Mouse (Mus musculus): ENCODE measurements around the gene Inpp5a.
A peak's percentile ranks its signal among the peaks of the same experiment; 100 is the strongest.

Inpp5a gene

DNA sequence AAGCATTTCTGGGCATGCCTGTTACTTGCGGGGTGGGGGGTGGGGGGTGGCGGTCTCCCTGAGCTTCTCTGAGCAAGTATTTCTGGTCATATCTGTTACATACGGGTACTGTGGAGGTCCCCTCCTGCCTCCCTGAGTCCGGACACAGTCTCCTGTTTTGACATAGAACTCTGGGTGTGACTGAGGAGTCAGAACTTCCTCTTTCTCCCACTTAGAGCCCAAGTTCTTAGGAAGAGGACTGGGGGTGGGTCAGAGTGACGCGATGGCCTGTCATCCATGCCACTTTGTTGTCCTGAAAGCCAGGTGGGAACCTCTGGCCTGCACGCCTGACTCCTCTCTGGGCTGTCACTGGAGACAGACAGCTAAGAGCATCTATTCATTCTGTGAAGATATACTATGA lies 11.5 kb upstream of the Inpp5a start:
- DNase-seq, result no peak

DNA sequence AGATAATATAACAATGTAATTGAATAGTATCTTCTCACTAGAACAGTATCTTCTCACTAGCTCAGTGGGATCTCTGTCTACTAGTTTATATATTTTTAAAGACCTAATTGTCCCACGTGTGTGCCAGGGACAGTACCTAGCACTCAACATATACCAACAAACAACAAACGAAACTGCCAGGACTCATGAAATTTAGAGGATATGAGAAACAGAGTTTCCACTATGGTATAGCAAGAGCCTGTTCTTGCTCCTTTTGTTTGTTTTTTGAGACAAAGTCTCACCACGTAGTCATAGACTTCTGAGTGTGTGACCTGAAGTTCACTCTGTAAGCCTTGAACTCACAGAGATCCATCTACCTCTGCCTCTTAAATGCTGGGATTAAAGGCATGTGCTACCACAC lies 10.6 kb upstream of the Inpp5a start:
- no peak for DNase-seq

DNA sequence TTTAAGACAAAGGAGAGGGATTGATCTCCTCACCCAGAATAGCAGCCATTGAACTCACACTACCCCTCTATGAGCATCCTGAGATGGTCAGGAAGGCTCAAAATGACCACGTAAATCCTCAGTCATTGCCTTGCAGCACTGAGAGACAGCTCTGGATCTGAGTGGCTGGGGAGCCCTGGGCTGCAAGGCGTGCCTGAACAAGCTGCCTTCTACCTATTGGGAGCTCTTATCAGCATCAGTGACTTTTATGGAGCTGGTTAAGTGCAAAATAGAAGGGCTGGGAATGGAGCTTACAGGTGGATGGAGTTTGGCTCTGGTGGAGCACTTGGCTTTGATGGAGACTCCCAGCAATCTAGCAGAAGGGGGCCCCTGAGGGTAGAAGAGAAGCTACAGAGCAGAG lies 9.2 kb upstream of the Inpp5a start:
- no peak for DNase-seq

DNA sequence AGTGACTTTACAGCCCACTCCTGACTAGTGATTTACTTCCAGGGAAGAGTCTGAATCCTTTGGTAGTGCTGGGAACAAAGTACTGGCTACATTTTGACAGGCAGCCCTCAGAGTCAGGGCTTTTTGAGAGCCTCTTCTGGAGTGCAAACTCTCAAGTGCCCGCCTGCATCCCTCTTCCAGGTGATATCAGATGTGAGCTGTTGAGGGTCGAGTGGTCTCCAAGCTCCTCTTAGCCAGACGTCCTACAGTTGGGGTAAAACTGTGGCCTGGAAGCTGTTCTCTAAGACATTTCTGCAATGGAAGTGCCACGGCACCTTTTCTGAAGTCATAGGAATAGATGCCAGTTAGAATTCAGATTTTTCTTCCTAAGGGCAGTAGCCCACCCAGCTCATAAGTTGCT lies 8.7 kb upstream of the Inpp5a start:
- no peak for DNase-seq

DNA sequence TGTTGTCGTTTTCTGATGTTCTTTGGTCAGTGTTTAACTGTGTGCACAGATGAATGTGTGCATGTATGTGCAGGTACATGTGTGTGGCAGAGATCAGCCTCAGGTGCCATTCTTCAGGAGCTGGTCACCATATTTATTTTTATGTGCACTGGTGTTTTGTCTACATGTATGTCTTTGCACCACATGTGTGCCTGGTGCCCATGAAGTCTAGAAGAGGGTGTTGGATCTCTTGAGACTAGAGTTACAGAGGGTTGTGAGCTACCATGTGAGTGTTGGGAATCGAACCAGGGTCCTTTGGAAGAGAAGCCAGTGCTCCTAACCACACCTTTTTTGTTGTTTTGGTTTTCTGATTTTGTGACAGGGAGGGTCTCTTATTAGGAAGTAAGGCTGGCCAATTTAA lies 7.0 kb upstream of the Inpp5a start:
- DNase-seq, result no peak

DNA sequence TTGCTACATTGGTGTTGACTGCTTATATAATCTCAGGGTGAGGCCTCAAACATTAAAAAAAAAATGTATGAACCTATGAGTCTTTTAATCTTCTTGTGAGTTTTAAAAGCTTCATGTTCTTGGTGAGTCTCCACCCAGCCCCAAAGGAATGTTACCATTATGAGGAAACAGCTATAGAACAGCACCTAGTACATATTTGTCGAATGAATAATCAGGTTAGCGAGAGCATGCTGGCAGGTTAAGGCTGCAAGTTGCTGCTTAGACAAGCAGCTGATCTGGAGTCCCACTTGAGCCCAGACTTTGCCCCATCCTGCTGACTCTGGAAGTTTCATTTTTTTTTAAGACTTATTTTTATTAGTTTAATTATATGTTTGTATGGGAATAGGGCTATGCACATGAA lies 6.1 kb upstream of the Inpp5a start:
- DNase-seq, result no peak

DNA sequence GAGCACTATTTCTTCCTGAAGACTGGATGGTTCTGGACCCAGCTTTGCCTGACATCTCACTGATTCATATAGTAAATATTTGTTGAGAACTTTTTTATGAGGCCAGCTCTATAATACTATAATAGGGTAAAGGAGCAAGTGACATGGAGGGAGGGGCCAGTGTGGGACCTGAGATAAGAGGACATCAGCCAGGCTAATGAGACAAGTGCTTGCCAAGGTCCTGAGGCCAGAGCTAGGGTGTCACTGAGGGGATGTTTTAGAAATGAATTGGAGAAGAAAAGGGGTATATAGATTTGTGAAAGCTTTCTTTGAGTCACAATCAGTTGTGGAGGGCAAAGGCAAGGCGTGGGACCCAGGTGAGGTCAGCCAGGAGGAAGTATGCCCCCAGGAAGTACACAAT lies 4.4 kb upstream of the Inpp5a start:
- DNase-seq, result no peak

DNA sequence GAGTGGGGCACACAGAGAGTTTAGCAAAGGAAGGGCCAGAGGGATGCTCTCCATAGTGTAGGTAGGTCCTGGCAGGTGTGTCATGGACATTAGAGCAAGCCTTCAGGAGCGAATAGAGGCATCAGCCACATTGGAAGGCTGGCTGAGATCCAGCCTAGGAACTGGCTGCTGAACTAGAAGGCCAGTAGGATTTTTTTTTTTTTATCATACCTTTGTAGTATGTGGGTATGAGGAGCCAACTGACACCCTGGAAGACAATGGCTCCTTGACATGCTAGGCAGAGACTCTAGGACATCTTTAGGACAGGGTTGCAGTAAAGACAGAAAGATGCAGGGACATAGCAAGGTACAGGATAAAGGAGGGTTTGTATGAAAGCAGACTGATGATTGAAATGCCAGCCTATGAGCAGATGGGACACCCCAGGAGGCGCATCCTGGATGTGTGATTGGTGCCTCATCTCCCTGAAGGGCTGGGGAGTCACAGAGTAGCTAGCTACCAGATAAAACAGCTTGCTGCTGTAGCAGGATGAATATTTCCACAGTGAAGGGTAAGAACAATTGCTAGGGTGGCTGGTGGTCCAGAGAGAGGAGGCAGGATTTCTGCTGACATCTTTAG lies 3.9 kb upstream of the Inpp5a start:
- peak; percentile 81 to 85 for DNase-seq

DNA sequence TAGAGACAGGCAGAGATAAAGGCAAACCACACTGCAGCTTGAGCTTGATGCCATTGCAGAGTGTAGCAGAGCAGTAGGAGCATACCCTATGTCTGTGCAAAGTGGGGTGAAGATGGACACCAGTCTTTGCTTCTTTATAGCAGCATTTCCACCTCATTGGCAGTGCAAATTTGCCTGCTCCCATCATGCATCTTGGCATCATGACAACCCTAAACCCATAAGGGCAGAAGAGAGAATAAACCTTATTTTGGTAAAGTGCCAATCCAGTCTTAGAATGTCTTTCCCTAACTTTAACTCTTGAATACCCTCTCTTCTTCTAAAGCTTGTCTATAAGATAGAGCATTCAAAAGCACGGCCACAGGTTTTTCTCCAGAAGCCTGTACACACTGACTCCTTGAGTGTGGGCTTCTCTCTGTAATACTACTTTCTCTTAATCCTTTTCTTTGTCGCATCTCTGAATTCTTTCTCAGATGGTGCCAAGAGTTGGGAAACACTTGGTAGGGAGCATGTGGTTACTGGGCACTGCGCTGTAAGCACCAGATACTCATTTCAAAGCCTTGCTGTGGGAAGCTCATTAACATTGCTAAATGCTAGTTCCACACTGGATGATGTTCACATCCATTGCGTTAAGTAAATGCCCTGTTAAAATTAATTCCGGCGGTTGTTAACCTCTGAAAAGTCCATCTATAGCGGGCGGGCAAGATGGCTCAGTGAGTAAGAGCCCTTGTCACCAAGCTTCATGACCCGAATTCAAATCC lies 1.8 kb upstream of the Inpp5a start:
- DNase-seq, result peak in 1 of 2 experiments; percentile 17

DNA sequence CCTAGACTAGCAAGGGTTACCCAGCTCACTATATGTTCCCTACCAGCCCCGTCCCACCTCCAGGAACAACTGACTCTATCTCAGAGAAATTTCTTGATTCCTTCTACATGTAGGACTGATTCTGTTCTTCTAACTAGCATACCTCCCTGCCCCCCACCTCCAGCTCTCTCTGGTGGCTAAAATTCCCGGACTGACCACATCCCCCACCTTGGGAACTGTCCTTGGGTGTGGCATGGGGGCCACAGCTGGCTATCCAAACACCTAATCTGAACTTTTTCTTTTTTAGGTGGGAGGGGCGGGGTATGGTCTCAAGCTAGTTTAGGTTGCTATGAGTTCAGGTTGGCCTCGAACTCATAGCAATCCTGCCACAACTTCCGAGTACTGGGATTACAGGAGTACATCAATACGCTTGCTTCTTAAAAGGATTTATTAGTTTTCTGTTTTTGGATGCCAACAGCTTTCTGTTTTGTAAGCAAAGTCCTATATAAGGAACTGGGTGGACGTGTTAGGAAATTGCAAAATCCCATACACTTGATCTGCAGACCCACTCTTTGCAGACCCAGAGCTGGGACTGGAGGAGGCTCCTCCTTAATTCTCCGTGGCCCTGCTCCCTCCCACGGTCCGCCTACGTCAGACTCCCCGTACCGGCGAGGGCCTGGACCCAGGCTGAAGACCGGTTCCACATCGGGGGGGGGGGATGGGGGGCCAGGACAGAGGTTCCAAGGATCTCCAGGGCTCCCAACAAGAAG lies 814 bp upstream of the Inpp5a start:
- DNase-seq, result peak; percentile 22 to 47

DNA sequence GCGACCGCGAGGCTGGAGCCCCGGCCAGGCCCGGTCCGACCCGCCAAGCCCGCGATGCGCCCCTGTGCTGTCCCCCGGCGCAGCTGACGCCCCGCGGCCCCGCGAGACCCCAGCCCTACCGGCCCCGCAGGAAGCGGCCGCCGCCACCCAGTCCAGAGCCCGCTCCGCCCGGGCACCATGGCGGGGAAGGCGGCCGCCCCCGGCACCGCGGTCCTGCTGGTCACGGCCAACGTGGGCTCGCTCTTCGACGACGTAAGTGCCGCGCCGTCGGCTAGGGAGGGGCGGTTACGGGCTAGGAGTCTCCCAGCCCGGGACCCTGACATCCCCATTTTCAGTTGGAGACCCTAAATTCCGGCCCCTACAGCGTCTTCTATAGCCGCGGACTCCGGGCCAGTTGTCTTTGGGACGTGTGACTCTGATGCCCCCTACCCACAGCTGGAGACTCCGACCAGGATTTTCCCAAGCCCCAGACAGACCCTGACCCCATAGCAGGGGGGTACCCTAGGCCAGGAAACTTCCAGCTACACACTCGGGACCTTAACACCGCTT lies 378 bp downstream of the Inpp5a start:
- no peak for DNase-seq

DNA sequence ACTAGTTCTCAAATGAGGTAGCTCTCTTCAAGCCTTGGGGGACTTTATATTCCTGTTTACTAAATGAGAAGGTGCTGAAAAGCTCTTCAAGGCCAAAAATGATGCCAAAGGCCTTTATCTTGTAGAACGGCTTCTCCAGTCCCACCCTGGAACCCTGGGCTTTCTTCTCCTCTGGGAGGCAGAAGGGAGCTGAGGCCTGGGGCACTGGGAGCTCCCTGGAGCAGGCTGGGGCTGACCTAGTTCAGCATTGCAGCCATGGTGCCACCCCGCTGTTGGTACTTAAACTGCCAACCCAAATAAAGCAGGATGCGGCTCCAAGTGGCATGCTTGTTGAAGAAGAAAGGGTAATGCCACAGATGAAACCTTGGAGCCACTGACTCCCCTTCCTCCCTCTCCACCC lies 1.5 kb downstream of the Inpp5a start:
- DNase-seq, result peak; percentile 81 to 84

DNA sequence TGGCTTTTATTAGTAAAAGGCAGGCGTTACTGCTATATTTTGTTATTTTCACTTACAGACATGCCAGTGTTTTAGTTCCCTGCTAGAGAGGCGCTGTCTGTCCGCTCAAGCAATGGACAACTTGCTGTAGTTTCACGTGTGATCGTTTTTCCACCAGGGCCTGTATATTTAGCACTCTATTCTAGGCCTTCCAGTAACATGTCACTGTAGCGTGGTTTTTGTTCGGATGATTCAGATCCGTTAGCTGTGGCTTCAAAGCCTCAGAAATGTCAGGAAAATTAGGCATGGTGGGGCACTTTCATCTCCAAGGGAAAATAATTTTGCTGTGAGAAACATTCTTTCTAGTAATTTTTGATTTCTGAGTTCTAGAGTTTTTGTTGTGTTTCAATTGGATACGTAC lies 2.0 kb downstream of the Inpp5a start:
- no peak for DNase-seq

DNA sequence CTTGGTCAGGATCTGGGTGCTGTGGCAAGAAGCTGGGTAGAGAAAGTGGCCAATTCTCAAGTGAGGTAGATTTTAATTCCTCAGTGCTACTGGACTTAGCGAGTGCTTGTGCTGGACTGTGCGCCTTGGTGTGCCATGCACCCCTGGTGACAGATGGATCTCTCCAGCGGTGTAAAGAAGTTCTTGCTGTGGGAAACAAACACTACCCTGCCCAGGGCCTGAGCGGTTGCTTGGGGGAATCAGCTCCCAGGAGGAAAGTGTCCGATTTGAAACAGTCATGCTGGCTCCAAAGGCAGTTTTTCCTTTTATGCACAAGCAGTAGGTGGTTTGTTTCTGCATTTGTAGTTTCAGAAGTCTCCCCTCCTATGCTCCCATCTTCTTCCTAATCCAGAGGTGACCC lies 2.8 kb downstream of the Inpp5a start:
- DNase-seq, result peak in 1 of 2 experiments; percentile 31

DNA sequence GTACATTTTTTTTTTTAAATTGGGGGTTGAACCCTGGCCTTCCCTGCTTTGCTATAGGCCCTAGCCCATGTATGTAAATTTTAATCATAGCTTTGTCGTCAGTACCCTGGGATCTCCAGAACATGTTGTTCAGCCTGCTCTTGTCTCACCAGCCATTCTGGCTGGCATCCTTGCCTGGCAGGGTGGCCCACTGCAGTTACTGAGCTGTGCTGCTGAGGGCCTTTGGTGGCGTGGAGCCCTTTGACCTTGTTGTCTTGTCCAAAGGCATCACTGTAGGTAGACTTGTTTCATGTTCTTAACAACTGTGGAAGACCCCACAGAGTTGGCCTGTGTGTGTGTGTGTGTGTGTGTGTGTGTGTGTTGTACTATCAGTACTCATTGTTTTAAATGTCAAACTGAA lies 3.2 kb downstream of the Inpp5a start:
- DNase-seq, result peak; percentile 33 to 51

DNA sequence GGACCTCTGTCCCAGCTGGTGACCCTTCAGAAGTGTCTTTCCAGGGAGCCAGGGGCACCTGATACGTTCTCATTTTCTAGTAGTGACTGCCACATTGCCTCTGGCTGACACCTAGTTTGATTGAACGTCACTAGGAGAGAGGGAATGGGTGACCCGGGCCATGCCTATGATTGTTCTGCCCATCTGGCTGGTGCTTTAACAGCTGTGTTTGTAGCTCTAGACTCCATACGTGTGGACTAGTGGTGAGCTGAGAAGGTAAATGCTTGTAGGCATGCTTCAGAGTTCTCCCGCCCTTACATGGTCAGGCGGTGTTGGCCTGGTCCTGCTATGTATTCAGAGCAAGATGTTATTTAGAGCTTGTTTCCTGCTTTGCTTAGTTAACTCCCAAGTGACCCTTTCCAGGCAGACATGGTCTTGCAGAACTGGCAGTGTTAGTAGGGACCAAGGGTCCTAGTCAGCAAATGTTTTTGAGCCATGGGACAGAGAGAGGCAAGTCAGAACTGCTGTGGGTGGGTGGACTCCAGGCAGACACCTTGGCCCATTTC lies 3.9 kb downstream of the Inpp5a start:
- peak in 1 of 2 experiments; percentile 29 for DNase-seq

DNA sequence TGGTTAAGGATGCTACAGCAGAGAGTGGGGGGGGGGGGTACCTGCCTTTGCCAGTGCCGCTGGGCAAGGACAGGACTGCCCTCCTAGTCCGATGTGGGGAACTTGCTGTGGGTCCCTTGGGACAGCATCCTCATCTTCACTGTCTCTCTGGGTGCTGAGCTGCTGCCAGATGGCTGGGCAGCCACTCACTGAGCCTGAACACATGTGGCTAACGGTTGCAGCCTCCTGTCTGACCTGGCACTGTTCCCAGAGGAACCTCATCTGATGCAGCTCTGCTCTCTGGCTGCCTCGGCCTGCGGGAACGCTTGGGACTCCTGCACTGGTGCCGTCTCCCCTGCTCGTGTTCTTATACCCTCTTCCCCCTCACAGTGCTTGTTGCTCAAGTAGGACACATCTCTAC lies 8.6 kb downstream of the Inpp5a start:
- DNase-seq, result peak; percentile 57 to 70

DNA sequence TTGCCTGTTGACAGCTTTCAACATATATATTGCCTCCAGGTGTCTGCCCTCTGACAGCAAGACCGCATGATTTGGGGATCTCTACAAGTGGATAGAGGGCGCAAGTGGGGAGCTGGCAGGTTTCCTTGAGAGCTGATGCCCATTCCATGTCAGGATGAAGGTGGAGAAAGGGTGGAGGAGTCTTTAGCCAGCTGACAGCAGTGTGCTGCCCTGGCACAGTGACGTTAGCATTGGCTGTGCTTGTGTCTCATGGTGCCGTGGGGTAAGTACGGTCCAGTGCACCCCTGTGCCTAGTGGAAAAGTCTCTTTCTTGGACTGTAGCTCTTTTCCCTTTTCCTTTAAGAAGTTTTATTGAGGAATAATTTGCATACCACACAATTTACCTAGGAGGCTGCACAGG lies 9.2 kb downstream of the Inpp5a start:
- peak; percentile 59 to 70 for DNase-seq

DNA sequence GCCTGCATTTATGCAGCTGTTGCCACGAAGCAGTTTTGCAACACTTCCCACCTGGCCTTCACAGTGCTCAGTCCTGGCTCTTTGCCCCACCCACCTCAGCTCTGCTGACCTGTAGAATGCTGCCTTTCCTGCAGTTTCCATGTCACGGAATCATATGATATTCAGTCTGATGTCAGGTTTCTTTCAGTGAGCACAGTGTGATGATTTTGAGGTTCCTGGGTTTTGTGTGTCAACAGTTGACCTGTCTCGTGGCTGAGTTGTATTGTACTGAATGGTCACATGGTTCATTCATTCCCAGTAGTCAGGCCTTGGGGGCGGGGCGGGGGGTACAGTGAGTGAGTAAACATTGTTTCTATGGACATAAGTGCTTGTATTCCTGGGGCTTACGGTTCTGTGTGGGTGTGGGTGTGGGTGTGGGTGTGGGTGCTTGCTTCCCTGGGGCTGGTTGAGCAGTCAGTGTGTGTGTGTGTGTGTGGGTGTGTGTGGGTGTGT lies 9.7 kb downstream of the Inpp5a start:
- DNase-seq, result peak; percentile 16 to 21

DNA sequence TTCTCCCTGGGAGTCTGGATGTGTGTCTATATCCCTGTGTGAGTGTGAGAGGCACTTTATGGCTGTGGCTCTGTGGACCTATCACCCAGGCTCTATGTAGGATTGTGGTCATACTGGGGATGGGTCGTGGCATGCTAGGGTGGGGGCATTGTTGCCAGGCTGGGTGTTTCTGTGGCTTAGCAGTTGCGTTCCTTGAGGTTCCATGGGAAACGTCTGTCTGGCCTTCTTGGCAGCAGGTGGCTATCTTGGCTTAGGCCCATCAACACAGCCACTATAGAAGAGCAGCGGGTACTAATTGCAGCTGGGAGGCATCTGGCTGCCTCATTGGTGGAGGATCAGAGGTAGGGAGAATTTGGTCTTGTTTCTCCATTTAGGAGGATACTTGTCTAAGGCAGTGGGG lies 10.7 kb downstream of the Inpp5a start:
- peak in 1 of 2 experiments; percentile 11 for DNase-seq

DNA sequence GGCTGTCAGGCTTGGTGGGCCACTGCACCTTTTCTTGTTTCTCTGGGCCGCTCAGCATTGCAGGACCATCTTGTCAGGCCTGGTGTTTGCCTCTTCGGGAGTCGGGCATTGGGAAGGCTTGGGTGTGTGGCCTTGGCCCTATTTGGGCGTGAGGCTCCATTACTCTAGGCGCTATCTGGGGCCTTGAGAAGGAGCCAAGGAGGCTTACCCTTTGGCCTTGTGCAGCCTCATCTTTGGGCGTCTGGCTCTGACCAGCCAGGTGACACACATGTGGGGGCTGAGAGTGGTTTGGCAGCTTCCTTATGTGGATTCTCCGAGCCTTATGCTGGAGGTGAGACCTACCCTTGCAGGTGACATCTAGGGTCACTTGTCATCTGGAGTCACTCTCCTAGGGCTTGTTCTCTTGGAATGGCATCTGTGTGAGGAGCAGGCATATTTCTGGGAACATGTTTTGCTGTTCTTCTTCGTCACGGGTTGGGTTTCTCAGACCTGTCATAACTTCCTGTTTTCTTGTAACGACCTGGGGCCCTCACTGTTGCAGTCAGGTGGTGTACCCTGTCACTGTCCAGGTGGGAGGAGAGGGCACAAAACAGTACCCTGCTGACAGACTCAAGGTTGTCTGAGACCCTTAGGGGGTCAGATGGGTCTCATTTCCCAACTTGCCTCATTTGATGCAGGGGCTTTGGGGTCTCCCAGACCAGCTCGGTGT lies 11.2 kb downstream of the Inpp5a start:
- no peak for DNase-seq

DNA sequence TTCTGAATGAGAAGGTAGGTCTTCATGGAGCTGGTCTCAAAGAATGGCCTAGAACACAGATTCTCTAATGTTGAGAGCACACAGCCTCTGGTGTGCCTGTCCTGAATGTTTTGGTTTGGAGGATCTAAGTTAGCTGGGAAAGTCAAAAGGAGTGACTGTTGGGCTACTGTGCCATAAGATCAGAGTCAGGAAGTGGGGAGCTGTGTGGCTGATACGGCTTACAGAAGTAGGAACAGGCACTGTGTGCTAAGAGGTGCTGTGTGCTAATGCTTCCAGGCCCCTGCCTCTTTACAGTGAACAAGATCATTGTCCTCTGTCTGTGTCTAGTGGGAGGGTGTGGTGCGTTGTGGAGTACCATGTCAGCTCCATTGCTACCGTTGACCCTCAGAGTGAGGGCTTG lies 12.0 kb downstream of the Inpp5a start:
- DNase-seq, result peak; percentile 2 to 7

DNA sequence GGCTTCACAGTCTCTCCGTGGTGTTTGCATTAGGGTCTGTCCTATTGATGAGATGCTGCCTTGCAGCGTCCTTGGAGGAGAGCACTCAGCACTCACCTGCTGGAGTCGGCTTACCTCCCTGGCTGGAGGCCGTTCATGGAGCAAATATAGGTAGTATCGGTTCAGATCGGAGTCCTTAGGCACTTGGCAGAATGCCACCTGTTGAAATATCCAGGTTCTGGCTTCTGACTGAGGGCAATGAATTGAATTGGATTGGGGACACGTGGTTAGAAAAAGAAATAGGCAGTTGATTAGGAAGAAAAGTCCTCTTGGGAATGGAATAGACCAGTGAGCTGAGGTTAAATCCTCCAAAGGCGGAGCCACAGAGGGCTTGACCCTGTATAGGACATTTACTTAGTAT lies 12.9 kb downstream of the Inpp5a start:
- peak in 1 of 2 experiments; percentile 23 for DNase-seq
